Mouse (Mus musculus) CD4-positive, CD25-positive, alpha-beta regulatory T cell, adult 4 months (primary cell): Measurements from ENCODE around the gene Zbtb5. TPM values are rescaled to one million over a fixed set of nuclear protein-coding genes. Genes with fewer than 3 reads are reported as not detected.
"Not testable (repeated sequence)": the region's sequence is repeated elsewhere in the genome, so short reads cannot be mapped to it uniquely, and the experiment has no call there.

ENCODE experiments used
- ATAC-seq: one replicate; pipeline ENCODE4 v1.8.0; 2017
- polyA plus RNA-seq, 2 experiments: library from polyadenylated mRNA; unstranded; fragments of 100-300 nt; shearing (Covaris generic); gene quantifications; one replicate each; pipeline ENCODE4 v1.2.1; 2017

Zbtb5 gene
- 1 to 10 TPM; 8.4 to 9.5 TPM for polyA plus RNA-seq

DNA sequence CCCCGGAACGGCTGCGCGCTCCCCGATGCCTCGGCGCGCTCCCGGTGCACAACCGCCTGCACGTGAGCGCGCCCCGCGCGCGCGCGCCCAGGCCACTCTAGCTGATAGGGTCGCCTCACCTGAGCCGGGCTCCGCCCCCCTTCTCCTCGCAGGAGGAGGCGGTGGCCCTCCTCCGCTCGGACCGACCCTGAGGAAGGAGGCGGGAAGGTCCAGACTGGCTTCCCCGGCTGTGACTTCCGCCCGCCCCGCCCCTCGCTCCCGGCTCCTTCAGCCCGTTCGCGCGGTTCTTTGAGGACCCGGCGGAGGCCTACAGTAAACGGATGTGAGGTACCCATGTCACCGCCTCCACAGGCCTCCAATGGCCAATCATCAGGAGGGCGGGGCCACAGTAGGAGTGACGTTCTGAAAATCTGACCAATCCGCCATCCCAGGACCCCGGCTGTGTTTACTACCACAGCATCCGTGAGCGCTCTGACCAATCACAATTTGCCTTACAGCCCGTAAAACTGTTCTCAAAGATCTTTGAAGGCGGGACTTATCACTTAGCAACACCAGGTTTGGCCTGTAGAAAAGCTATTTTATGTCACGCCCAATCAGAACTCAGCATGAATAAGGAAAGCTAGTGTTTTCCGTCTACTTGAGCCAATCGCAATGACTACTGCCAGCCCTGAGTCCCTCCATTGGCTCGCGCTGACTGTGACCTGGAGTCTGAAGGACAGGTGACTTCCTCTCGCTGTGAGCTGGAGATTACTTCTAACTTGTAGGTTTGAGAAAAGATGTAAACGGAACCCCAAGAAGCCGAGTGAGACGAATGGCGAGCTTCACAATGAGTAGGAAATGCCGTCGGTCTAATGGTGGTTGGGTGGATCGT lies at the start of gene Zbtb5:
Zbtb5 (minus strand) TSS at position 308 of the 871 bp plus-strand sequence.
- peak; percentile 86 for ATAC-seq

DNA sequence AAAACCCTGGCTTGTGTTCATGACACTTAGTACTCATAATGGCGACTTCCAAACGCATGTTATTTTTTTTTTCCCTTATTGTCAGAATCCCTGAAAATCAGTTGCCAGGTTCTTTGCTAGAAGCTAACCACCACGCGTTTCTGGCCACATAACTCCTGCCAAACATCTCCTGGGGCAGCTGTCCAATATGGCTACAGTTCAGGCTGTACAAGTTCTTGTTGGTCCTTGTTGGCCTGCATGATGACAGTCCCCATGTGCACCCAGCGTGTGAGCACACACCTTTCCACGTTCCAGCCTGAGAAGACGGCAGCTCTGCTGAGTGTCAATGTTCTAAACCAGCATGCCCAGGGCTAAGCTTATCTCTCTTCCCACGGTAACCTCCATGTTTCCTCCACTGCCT lies 43.2 kb upstream of the Zbtb5 start:
- ATAC-seq: no peak

DNA sequence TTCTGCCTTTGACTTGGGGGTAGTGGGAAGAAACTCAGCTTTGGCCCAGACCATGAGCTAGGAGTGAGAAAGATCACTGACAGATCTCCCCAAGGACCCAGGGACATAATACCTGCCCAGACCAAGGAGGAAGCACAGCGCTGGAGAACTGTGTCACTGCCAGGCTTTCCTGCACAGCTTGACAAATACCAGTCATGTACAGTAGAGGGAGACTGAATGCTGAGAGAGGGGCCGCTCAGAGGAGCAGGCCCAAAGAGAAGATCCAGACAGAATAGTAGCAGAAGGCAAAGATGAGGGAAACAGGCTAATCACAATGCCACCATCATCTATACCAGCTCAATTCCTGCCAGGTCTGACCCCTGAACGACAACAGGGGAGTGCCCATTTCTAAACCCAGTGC lies 42.6 kb upstream of the Zbtb5 start:
- no peak for ATAC-seq

DNA sequence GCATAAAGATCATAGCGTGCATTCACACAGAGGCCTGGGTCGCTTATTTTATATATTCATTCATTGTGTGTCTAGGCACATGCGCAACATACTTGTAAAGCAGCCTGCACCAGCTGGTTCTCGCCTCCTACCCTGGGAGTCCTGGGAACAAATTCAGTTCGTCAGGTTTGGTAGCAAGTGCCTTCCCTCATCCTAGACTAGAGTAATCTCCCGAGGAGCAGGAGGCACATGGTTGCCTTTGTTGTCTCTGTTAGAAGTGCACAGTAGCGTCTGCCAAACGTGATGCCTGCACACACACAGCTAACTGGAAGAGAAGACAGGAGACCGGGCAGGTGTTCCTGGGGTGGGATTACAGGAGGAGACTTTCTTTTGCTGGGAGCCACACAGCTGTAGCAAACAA lies 35.7 kb upstream of the Zbtb5 start:
- no peak for ATAC-seq

DNA sequence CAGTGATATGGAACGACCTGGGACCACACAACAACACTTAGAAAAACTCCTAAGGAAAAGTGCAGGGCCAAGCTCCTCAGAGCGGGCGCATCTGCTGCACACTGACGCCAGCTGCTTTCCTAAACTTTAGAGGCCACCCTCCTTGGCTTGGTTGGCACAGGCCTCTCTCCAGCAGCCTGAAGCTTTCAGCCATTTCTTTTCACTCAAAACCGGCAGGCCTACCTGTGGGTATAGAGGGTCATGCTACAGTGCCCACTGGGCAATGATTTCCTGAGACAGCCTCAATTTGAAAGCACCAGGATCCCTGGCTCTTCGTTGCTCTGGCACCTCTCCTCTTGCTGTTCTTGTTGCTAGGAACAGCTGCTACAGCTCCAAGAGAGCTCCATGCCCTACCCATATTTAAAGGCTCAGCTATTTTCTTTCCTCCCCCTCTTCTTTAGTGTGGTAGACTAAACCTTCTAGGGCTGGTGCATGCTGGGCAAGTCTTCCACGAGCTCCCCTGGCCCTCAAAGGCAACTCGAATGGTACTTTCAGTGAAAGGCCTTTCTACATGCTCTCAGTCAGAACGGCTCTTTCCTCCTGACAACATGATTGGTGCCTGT lies 35.2 kb upstream of the Zbtb5 start:
- ATAC-seq: no peak

DNA sequence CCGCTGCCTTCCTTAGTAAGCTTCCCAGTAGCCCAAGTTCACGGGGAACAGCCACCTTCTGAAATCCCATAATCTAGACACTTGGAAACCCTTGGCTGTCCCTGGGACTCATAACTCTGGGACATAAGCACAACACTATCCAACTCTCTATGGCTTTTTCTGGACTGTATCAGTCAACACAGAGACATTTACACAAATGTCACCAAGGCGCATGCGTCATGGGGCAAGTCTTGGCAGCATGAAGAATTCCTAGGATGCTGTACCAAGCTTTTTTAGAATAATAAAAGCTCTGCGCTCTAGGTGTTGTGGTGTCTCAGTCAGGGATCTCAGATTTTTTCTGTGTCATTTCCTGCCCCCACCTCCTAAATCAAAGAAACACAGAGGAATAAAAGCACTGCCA lies 34.5 kb upstream of the Zbtb5 start:
- no peak for ATAC-seq

DNA sequence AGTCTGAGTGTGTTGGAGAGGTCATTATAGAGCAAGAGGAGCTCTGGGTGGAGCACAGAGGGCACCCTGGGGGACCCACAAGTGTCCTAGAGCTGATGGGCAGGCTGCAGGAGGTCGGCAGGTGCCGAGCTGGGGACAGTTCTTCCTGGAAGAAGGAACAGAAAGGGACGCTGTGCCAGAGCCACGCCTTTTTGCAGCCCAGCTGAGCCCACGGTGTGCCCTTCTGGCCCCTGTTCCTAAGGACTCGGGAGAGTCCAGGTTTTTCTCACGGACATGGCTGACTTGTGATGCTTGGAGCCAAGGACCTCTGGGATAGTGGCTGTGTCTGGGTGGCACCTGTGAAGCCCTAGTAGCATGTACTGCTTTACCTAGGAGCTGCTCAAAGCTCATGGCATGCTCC lies 28.6 kb upstream of the Zbtb5 start:
- no peak for ATAC-seq

DNA sequence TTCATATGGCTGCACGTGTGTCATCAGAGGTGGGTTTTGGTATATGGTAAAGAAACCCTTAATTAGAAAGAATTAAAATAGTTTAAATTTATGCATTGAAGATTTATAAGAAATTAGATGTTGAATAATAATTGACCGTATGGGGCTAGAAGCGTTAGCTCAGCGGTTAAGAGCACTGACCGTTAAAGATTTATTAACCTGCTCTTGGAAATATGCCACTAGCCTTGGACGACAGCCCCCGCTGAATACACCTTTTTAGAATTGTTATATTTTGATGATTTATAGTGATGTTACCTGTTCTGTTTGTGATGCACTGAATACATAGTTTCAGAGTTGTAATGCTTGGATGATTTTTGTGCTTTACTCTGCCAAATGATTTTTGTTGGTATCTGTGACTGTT lies 27.3 kb upstream of the Zbtb5 start:
- ATAC-seq: not testable (repeated sequence)

DNA sequence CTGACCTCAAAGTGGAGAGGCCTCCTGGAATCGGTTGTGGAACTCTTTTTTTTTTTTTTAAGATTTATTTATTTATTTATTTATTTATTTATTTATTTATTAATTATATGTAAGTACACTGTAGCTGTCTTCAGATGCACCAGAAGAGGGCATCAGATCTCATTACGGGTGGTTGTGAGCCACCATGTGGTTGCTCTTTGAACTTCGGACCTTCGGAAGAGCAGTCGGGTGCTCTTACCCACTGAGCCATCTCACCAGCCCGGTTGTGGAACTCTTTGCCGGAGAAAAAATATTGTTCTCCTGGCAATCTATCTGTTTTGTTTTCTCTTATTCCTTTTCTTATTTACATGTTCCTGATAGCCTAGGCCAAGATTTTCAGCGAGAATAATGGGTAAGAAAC lies 26.7 kb upstream of the Zbtb5 start:
- not testable (repeated sequence) for ATAC-seq

DNA sequence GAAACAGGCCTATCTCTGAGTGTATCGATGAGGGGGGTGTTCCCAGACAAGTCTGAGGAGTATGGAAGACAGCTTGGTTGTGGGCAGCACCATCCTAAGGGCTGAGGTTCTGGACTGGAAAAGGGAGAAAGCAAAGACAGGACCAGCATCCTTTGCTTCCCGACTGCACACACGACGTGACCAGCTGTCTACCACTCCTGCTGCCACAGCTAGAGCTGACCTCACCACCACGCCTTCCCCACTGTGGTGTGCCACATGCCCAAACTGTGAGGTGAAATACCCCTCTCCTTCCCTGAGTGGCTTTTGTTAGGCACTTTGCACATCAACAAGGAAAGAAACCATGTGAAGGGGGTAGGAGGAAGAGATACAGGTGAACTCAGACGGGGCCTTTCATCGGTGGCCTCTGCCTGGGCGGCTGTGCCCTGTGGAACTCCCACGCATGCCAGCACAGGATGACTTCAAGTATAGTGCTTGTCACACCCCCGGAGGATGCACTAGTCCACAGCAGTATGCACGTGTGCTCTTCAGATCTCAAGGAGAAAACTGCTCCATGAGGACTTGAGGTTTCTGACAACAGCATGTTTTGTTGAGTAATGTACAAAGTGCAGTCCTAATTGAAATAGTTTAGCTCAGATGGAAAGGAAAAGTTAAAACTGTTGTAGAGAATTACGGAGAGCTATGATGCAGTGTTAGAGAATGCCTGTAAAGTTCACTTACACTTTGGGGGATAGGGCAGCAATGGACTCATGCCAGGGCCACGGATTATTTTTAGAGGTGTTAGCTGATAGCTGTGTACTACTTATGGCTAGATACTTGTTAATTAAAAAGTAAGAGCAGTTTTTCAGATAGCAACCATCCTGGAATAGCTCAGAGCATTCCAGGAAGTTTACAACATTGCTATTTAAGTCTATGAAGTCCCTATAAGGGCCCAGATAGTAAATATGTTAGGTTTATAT lies 25.5 kb upstream of the Zbtb5 start:
- ATAC-seq: no peak

DNA sequence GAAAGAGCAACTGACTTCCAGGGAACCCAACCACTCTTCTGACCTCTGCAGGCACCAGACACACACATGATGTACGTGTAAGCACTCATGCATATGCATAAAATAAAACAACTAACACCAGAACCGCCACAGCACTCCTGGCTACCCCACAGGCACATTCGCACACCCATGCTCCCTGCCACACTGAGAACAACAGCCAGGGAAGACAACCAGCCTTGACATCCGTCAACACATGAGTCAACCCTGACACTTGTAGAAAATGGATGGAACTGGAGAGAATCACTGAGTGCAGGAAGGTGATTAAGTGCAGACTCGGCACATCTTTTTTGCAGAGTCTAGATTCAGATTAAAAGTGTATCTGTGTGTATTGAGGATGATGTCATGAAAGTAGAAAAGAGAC lies 24.4 kb upstream of the Zbtb5 start:
- ATAC-seq: no peak

DNA sequence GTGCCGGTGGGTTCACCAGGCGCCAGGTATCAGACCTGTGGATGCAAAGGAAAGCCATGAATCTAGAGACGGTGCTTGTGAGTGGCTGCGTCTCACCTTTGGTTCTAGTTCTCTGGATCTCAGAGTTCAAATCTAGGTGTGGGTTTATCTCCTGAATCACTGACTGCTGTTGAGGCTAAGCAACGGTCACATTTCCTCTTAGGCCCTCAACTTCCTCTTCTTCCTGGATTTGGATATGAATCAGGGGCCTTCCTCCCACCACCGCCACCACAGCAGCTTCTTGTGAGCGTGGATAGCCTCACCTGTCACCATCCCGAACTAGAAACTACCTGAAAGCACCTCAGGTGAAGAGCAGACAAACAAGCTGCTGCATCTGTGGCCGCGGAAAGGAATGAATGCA lies 23.8 kb upstream of the Zbtb5 start:
- no peak for ATAC-seq

DNA sequence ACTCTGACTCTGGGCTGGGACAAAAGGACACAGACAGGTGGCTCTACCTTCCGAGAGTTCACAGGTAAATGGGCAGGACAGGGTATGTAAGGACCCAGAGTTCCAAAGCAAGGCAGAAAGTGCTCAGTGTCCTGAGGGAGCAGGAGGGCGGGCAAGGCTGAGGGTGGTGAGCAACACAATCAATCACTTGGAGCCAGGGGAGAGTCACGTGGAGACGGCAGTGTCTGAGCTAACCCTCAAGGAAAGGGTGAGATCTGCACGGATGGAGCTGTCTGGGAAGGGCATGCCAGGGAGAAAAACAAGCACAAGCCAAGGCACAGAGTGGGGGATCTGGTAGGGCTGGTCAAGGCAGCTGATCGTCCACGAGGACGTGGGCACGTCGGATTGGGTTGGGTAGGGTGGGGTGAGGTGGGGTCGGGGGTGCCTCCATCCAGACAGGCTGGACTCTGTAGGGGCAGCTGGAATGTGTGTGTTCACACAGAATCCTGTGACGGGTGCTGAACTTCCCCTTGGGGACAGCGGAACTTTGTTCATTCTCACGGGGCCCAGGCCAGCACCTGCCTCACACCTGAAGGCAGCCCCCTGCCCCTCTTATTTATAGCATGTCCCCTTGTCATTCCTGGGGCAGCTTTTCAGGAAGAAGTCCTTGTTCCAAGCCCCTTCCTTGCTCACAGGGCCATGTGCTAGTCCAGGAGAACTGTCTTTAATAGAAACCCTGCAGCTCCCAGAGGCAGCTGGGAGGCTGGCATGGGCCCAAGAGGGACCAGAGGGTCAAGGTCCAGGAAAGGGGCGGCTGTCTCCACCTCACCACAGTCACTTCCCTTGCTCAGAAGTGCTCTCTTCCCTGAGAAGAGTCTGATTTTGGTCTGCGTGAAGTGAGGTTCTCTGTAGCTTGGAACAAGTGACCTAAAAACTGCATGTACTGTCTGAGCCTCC lies 22.7 kb upstream of the Zbtb5 start:
- ATAC-seq: no peak

DNA sequence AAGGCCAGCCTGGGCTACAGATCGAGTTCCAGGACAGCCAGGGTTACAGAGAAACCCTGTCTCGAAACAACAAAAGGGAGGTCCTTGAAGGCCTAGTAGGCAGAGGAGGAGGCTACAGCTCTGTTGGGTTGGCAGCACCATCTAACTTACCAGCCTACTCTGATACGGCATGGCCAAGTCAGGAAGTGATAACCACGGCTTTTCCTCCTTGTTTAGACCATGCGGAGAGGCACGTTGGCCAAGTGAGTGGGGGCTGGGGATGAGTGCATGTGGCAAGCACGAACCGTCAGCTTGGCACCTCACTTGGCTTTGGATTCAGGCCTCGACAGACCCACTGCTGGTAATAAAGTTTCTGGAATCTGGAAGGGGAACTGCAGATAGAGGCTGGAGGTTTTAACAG lies 20.4 kb upstream of the Zbtb5 start:
- ATAC-seq: no peak

DNA sequence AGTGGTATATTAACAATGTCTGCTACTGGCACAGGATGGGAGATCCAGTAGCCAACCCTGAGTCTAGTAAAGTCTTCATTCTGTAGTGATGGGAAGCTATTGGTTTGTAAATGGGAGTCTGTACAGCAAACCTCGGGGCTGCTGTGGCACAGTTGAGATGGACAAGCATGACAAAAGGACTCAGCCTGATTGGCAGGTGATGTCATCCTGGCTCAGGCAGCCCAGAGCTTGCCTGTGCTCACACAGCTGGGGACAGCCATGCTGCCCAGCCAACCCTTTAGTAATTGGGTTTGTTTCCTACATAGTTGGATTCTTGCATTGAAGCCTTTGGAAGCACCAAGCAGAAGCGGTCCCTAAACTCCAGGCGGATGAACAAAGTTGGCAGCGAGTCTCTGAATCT lies 14.2 kb upstream of the Zbtb5 start:
- no peak for ATAC-seq

DNA sequence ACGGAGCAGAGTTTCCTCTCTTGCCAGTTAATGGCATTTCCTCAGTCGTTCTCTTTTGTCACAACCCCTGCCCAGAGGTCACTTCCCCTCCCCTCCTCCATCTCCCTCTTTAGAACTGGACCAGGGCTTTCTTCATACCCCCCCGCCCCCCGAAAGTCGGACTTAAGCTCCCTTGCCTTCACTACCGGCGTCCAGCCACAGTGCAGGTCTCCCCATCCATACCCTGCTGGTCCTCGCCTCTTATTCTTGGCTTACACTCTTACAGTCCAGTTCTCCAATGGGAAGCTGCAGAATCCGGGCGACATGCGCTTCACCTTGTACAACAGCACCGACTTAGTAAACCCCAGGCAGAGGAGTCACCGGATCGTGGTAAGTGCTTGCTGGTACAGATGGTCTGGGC lies 6.8 kb upstream of the Zbtb5 start:
- no peak for ATAC-seq

DNA sequence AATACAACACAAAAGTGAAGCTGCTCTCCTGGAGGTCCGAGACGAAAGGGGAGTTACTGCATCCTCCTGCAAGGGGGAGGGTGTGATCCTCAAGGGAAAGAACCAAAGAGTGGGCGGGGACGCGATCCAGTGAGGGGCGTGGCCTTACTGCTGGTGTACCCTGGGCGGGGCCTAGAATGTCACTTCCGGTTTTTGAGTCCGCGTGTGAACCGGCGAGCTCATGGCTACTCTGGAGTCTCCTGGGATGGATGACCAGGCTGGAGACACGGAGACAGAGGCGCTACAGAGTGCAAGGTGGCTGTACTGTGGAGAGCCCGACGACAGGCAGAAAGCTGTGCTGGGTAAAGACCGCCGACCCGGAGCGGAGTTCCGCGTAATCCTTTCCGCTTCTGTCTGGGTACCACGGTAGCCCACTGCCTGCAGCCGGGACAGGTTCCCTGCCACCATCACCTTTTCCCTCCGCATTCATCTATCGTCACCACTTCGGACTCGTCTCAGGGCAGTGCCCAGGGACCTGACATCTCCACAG lies 6.3 kb upstream of the Zbtb5 start, which contains the start of gene Polr1e:
Polr1e (plus strand) TSS at position 132 of the 529 bp plus-strand sequence.
- peak; percentile 97 for ATAC-seq

DNA sequence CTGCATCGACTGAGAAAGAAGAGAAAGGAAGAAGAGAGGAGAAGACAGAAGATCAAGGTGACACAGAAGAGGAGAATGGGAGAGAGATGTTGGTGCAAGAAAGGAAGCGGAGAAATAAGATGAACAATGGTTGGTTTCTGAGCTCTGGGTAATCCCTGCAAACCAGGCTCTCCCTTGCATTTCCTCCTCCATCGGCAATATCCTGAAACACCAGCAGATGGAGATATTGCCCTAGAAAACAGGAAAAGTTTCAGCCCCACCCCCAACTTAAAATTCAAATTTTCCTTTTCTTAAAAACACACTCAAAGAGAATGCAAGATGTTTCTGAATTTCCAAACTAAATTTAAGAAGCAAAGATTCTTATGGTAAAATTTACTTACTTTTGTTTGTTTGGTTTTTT lies 3.4 kb upstream of the Zbtb5 start:
- ATAC-seq: no peak

DNA sequence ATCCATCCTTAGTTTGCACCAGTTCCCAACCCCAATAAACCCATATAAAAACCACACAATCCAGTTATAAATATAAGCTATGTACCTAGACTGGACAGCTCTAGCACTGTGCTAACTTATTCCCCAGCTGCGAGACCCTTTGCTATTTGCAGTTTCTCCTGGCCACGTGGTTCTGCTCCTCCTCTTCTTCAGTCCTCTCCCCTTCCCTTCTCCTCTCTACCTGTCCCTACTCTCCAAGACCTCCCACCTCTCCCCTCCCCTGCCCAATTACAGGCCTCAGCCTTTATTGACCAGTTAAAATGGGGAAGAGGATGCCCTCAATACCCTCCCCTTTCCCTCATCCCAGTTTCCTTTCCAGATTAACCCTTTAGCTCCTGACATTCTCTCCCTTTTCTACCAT lies 1.3 kb upstream of the Zbtb5 start:
- ATAC-seq: no peak

DNA sequence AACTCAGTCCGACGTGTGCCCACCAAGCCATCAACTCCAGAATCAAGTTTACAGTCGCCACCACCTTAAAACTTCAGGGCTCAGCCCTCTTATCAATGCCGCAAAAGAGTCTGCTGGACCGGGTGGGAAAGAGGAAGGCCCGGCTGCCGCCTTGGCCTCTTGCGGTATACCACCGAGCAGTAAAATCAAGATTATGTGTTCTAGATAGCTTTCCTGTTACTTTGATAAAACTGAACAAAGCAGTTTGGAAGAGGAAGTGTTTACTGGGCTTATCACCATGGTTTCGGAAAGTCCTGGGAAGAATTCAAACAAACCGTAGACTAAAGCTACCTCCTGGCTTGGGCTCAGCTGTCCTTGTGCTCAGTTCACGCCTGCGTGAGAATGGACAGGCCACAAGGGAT lies 819 bp upstream of the Zbtb5 start:
- ATAC-seq: no peak

DNA sequence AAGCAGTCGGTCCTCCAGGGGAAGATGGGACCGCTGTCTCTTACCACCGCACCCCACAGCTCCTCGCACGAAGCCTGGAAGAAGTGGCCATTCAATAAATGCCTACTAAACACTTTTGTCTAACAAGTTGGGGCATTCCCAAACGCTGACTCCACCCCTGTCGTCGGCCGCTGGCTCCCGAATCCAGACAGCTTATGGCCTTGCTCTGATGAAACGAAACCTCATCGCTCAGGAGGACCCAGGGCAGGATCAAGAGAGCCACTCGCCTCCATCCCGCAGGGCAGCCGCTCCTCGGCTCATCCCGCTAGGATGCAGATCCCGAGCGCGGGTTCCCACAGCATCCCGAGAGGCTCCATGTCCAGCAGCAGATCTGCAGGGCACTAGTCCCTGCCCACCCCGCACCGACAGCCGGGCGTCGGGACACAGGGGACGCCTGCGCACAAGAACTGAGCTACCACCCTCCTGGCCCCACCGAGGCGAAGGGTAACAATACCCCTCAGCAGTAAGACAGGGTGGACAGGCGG lies 569 bp downstream of the Zbtb5 start:
- ATAC-seq: peak; percentile 1
